Mouse (Mus musculus): ENCODE data around the gene Ssbp4. TPM values are rescaled to one million over a fixed set of nuclear protein-coding genes. Genes with fewer than 3 reads are reported as not detected.
"Not testable (repeated sequence)": the region's sequence is repeated elsewhere in the genome, so short reads cannot be mapped to it uniquely, and the experiment has no call there.

Ssbp4 gene
- polyA plus RNA-seq, 1 experiment = 52.6 TPM

DNA sequence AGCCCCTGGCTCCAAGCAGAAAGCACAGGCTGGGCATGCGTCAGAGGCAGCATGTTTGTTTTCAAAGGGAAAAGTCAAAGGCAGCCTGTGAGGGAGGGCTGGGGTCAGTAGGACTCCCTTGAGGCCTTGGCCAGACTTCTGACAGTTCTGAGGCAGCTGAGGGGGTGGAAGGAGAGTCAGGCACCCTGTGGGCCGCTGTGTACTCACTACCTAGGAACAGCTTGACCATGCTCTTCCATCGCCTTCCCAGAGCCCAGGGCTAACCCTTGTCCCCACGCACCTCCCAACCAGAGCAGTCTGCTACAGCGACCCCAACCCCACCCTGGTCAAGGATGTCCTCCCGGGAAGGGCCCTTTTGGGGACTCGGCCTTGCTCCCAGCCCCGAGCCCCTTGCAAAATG lies 15.5 kb downstream of the Ssbp4 start:
- peaks cover 5% of the 10 kb centered on the region for H3K9me3 ChIP-seq (ENCODE audit: control insufficient read depth, low read length)
- peak overlapping the region; percentile 75 for H3K4me3 ChIP-seq (replicated peaks)
- H3K4me1 ChIP-seq (ENCODE audit: control insufficient read depth) = peaks cover 45% of the 10 kb centered on the region
- no peak for TF ChIP-seq TAL1 (IDR thresholded peaks at IDR 0.05; ENCODE audit: low read length)
- TF ChIP-seq GATA1 (IDR thresholded peaks at IDR 0.05; ENCODE audit: low read length) = no peak
- peaks cover 64% of the 10 kb centered on the region for H3K36me3 ChIP-seq (ENCODE audit: control insufficient read depth)
- no peaks in the 10 kb centered on the region for H3K27me3 ChIP-seq (ENCODE audit: control insufficient read depth)

DNA sequence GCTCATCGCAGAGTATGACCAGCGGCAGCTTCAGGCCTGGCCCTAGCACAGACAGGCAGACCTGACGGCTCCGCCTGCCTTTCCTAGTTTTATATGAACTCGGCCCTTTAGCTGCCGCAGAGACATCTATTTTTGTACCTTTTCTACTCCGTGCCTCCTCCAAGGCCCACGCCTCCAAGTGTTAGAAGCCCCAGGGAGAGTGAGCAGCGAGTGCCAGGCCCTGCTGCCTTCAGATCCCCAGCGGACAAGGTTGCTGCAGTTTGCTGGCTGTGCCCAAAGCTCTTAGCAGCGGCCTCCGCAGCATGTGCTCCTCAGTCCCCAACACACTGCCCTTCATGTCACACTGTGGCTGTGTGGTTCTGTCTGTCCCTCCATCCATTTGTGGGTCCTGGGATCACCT lies 17.1 kb downstream of the Ssbp4 start:
- no peak for TF ChIP-seq GATA1 (IDR thresholded peaks at IDR 0.05; ENCODE audit: low read length)
- no peak for TF ChIP-seq TAL1 (IDR thresholded peaks at IDR 0.05; ENCODE audit: low read length)
- Histone ChIP-seq H3K9me3 (ENCODE audit: control insufficient read depth, low read length) (no peaks in the 10 kb centered on the region), H3K4me3 (replicated peaks) (no peak overlapping the region), H3K27me3 (ENCODE audit: control insufficient read depth) (no peaks in the 10 kb centered on the region), H3K4me1 (ENCODE audit: control insufficient read depth) (peaks cover 42% of the 10 kb centered on the region), H3K36me3 (ENCODE audit: control insufficient read depth) (peaks cover 67% of the 10 kb centered on the region)

GRCm38 (mm10) chr8:70587955-70588354 lies 20.7 kb downstream of the Ssbp4 start:
- H3K27me3 ChIP-seq (ENCODE audit: control insufficient read depth); H3K9me3 ChIP-seq (ENCODE audit: control insufficient read depth, low read length); H3K4me3 ChIP-seq (replicated peaks); H3K4me1 ChIP-seq (ENCODE audit: control insufficient read depth): not testable (repeated sequence)
- peaks cover 90% of the 10 kb centered on the region for H3K36me3 ChIP-seq (ENCODE audit: control insufficient read depth)

DNA sequence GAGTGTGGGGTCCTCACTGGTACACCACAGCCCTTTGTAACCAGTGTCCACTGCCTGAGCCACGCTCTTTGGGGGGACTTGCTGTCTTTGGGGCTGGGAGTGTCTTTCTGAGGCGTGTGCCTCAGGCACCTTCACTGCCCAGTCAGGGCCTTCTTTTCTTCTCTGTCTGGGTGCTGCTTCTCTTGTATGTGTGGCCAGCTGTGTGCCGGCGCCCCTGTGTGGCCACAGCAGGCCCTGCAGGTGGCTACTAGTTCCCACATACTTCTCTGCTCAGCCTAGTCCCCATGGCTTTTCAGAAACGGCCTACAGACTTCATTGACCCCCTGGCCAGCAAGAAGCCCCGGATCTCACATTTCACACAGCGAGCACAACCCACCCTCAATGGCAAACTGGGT lies 23.4 kb downstream of the Ssbp4 start:
- Histone ChIP-seq H3K4me1 (ENCODE audit: control insufficient read depth) (no peaks in the 10 kb centered on the region; the same call in none of the 2 replicates), H3K4me3 (replicated peaks) (no peak overlapping the region), H3K27me3 (ENCODE audit: control insufficient read depth) (no peaks in the 10 kb centered on the region), H3K36me3 (ENCODE audit: control insufficient read depth) (peaks cover 92% of the 10 kb centered on the region), H3K9me3 (ENCODE audit: control insufficient read depth, low read length) (no peaks in the 10 kb centered on the region)
- TF ChIP-seq TAL1 (IDR thresholded peaks at IDR 0.05; ENCODE audit: low read length) (no peak), GATA1 (IDR thresholded peaks at IDR 0.05; ENCODE audit: low read length) (no peak)

DNA sequence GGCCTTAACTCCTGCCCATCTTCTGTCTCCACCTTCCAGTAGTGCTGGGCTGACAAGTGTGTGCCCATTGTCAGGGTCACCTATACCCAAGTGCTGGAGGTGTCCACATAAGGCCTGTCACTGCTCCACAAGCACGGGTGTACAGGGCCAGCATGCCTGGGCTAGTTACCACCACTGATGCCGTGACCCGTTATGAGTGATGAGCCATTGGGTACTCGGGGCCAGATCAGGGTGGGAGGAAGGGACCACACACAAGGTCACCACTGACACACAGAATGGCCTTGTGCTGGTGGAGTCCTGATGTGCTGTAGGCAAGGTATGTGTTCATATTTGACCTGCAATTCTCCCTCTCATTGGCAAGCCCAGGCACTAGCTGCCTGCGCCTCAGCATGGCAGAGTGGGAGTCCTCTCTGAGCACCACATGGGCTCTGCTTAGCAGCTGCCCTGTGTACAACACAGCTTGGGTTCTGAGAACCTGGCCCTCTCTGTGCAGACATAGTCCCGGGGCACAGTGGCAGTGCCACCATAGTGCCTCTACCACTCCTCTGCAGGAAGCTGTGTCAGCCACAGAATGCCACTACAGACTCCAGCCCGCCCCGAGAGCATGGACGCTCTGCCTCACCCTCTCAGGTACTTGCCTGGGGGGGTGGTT lies 23.9 kb downstream of the Ssbp4 start:
- H3K27me3 ChIP-seq (ENCODE audit: control insufficient read depth) = no peaks in the 10 kb centered on the region
- no peak for TF ChIP-seq GATA1 (IDR thresholded peaks at IDR 0.05; ENCODE audit: low read length)
- TF ChIP-seq TAL1 (IDR thresholded peaks at IDR 0.05; ENCODE audit: low read length) = no peak
- H3K4me1 ChIP-seq (ENCODE audit: control insufficient read depth) = no peaks in the 10 kb centered on the region; the same call in 1 of the 2 replicates
- no peaks in the 10 kb centered on the region for H3K9me3 ChIP-seq (ENCODE audit: control insufficient read depth, low read length)
- H3K4me3 ChIP-seq (replicated peaks) = no peak overlapping the region
- peaks cover 93% of the 10 kb centered on the region for H3K36me3 ChIP-seq (ENCODE audit: control insufficient read depth)

GRCm38 (mm10) chr8:70583476-70584387 lies 24.9 kb downstream of the Ssbp4 start:
- H3K36me3 ChIP-seq (ENCODE audit: control insufficient read depth) = peaks cover 91% of the 10 kb centered on the region
- no peaks in the 10 kb centered on the region for H3K4me1 ChIP-seq (ENCODE audit: control insufficient read depth)
- H3K4me3 ChIP-seq (replicated peaks) = no peak overlapping the region
- H3K27me3 ChIP-seq (ENCODE audit: control insufficient read depth) = no peaks in the 10 kb centered on the region
- H3K9me3 ChIP-seq (ENCODE audit: control insufficient read depth, low read length) = no peaks in the 10 kb centered on the region
- TF ChIP-seq GATA1 (IDR thresholded peaks at IDR 0.05; ENCODE audit: low read length) = no peak
- no peak; the same call in 2 of the 3 replicates for TF ChIP-seq TAL1 (IDR thresholded peaks at IDR 0.05; ENCODE audit: low read length)

DNA sequence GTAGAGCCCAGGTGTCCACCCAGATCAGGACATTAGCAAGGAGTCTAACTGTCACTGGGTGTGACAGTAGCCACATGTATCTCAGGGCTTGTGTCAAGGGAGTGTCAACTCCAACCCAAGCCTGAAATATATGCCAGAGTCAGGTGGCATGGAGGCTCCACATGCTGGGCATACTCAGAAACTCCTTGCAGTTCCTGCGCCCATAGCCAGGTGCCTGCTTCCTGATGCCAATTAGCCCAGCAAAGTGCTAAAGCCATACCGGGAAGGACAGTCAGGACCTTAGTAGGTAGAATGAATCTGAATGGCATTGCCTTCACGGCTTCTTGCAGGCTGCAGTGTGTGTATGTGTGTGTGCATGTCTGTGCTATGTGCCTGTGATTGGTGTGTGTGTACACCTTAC lies 31.5 kb downstream of the Ssbp4 start:
- Histone ChIP-seq H3K36me3 (ENCODE audit: control insufficient read depth) (peaks cover 80% of the 10 kb centered on the region), H3K9me3 (ENCODE audit: control insufficient read depth, low read length) (no peaks in the 10 kb centered on the region), H3K27me3 (ENCODE audit: control insufficient read depth) (no peaks in the 10 kb centered on the region), H3K4me1 (ENCODE audit: control insufficient read depth) (peaks cover 13% of the 10 kb centered on the region), H3K4me3 (replicated peaks) (no peak overlapping the region)
- TF ChIP-seq TAL1 (IDR thresholded peaks at IDR 0.05; ENCODE audit: low read length) = no peak
- no peak for TF ChIP-seq GATA1 (IDR thresholded peaks at IDR 0.05; ENCODE audit: low read length)

DNA sequence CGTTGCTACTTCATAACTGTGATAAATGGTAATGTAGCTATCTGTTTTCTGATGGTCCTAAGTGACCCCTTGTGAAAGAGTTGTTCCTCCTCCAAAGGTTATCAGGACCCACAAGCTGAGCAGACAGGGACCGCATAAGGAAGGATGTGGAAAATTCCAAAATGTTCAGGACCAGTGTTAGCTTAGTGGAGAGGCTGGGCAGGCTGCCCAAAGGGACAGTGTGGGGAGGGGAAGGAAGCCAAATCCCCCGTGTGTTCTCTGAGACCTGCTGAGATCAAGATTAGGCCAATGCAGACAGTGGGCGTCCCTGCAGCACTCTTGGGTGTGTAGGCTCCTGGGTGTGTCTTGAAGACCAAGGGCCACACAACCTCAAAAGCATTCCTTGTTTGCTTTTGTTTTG lies 33.8 kb downstream of the Ssbp4 start:
- TF ChIP-seq GATA1 (IDR thresholded peaks at IDR 0.05; ENCODE audit: low read length) (no peak), TAL1 (IDR thresholded peaks at IDR 0.05; ENCODE audit: low read length) (no peak)
- Histone ChIP-seq H3K27me3 (ENCODE audit: control insufficient read depth) (no peaks in the 10 kb centered on the region), H3K36me3 (ENCODE audit: control insufficient read depth) (peaks cover 74% of the 10 kb centered on the region), H3K9me3 (ENCODE audit: control insufficient read depth, low read length) (no peaks in the 10 kb centered on the region), H3K4me1 (ENCODE audit: control insufficient read depth) (peaks cover 26% of the 10 kb centered on the region), H3K4me3 (replicated peaks) (no peak overlapping the region)

DNA sequence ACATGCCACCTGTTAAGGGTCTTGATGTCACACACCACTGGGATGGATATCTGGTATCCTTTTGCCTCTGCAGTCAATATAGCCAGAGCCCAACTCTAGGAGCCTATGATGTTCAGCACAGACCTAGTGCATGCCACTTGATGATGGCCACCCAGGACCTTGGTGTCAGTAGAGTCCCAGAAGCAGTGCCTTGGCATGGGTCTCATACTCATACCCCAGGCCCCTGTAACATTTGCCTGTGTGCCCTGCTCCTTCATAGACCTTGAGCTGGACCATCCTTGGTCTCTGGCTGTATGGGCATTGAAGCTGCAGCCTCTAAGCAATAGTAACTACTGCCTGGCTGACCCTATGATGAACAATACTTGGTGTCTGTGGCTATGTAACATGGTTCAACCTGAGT lies 34.4 kb downstream of the Ssbp4 start:
- no peak for TF ChIP-seq GATA1 (IDR thresholded peaks at IDR 0.05; ENCODE audit: low read length)
- TF ChIP-seq TAL1 (IDR thresholded peaks at IDR 0.05; ENCODE audit: low read length) = no peak
- Histone ChIP-seq H3K4me1 (ENCODE audit: control insufficient read depth) (peaks cover 27% of the 10 kb centered on the region), H3K27me3 (ENCODE audit: control insufficient read depth) (no peaks in the 10 kb centered on the region), H3K4me3 (replicated peaks) (no peak overlapping the region), H3K36me3 (ENCODE audit: control insufficient read depth) (peaks cover 77% of the 10 kb centered on the region), H3K9me3 (ENCODE audit: control insufficient read depth, low read length) (no peaks in the 10 kb centered on the region)
